Mouse (Mus musculus): ENCODE measurements around the gene Scaf1.

GRCm38 (mm10) chr7:44962831-44963230 is 53.3 kb downstream of the Scaf1 start:
- no peak for TF ChIP-seq POLR2A (IDR thresholded peaks at IDR 0.05; ENCODE audit: borderline replicate concordance, control insufficient read depth, low read depth, low read length)
- TF ChIP-seq CTCF (IDR thresholded peaks at IDR 0.05; ENCODE audit: control insufficient read depth, insufficient read depth, low read length): no peak
